Mouse (Mus musculus) kidney, adult 2 months (tissue): ENCODE measurements around the gene Arhgap29.

ENCODE experiments used
- CTCF ChIP-seq: fragments of 200-500 bp; conservative IDR thresholded peaks from 2 replicates; pipeline ENCODE4 v1.5.1; 2011; ENCODE audit warnings: low read depth, mild to moderate bottlenecking, control low read depth, low read length, moderate library complexity, mixed read lengths; ENCODE audit not compliant: insufficient read depth, insufficient read length
- POLR2A ChIP-seq: fragments of 200-500 bp; IDR thresholded peaks from one replicate; pipeline ENCODE4 v1.6.1; 2011; ENCODE audit warnings: low read depth, low read length, control low read depth

DNA sequence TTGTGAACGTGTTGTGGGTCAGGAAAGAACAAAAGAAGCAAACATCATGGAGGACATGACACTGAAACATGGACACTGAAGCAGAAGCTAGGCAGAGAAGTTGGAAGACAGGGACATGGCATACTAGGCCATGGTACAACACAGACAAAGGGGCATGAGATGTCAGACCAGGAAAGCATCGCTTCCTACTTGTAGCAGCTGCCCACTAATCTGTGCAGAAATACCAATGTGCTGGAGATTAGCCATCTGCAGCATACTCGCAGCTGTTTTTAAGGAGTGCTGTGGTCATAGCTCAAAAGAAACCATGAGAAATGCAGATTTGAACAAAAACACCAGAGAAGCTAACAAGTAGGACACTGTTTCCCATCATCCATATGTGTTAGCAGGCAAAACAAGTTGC lies 24.7 kb upstream of the Arhgap29 start:
- no peak for TF ChIP-seq POLR2A
- TF ChIP-seq CTCF = no peak
